Mouse (Mus musculus) stomach, embryonic 16.5 days (tissue): Measurements from ENCODE around the gene Cand2. TPM values are rescaled to one million over a fixed set of nuclear protein-coding genes. Genes with fewer than 3 reads are reported as not detected.
A peak's percentile ranks its signal among the peaks of the same experiment; 100 is the strongest.

Experiments used
- ATAC-seq: fragments of 200-750 bp; cut with Nextera tagmentation; 2 replicates; pipeline ENCODE4 v1.8.0; 2017; ENCODE audit warnings: moderate number of reproducible peaks, moderate TSS enrichment; ENCODE audit not compliant: insufficient read depth, low FRiP score
- H3K27ac ChIP-seq: fragments of 300-500 bp; sonication (generic); 2 replicates; pipeline ENCODE4 v1.5.1; 2014; ENCODE audit warnings: low read length
- H3K27me3 ChIP-seq: fragments of 300-500 bp; sonication (generic); 2 replicates; pipeline ENCODE4 v1.6.1; 2014; ENCODE audit warnings: low read length, control low read depth, mixed read lengths; ENCODE audit not compliant: control insufficient read depth, insufficient read depth
- H3K36me3 ChIP-seq: fragments of 300-500 bp; sonication (generic); 2 replicates; pipeline ENCODE4 v1.6.1; 2014; ENCODE audit warnings: low read length; ENCODE audit not compliant: control insufficient read depth, insufficient read depth
- H3K4me1 ChIP-seq: fragments of 300-500 bp; sonication (generic); 2 replicates; pipeline ENCODE4 v1.6.1; 2014; ENCODE audit warnings: low read length, control low read depth, mixed read lengths; ENCODE audit not compliant: control insufficient read depth, insufficient read depth
- H3K4me2 ChIP-seq: fragments of 300-500 bp; sonication (generic); 2 replicates; pipeline ENCODE4 v1.6.1; 2014; ENCODE audit warnings: low read depth, low read length, mixed read lengths
- H3K4me3 ChIP-seq: fragments of 300-500 bp; sonication (generic); replicated peaks from 2 replicates; pipeline ENCODE4 v1.5.1; 2014; ENCODE audit warnings: mild to moderate bottlenecking, low read length
- H3K9ac ChIP-seq: fragments of 300-500 bp; sonication (generic); 2 replicates; pipeline ENCODE4 v1.6.1; 2014; ENCODE audit warnings: low read length
- H3K9me3 ChIP-seq: fragments of 300-500 bp; sonication (generic); replicated peaks from 2 replicates; pipeline ENCODE4 v1.6.1; 2016; ENCODE audit warnings: low read length, control low read depth; ENCODE audit not compliant: control insufficient read depth
- WGBS: fragments of 180-500 bp; shearing (Covaris S2); extraction: QIAGEN DNeasy Blood & Tissue Kit; methylation state at CpG from one replicate; pipeline ENCODE4 v1.1.7; 2014; 5-methylcytosine and 5-hydroxymethylcytosine counted together
- polyA plus RNA-seq: library from polyadenylated mRNA; unstranded; fragments of >200 nt; fragmentation: Nextera tagmentation; extraction: Ambion mirVana; gene quantifications from 2 replicates; pipeline ENCODE4 v1.2.1, GENCODE M21; 2015

The Cand2 gene
- polyA plus RNA-seq, 1 experiment from 2014 or later, result 22.6 TPM

GRCm38 (mm10) chr6:115833861-115834260 is 59.5 kb downstream of the Cand2 start:
- no peak overlapping the region for H3K27ac ChIP-seq
- no peaks in the 10 kb centered on the region for H3K9me3 ChIP-seq
- no peak overlapping the region for H3K9ac ChIP-seq
- H3K4me2 ChIP-seq, result no peak overlapping the region
- no peak overlapping the region for H3K4me3 ChIP-seq
- no peak for ATAC-seq
- H3K36me3 ChIP-seq, result no peaks in the 10 kb centered on the region
- no peaks in the 10 kb centered on the region for H3K27me3 ChIP-seq
- H3K4me1 ChIP-seq, result peaks cover 4% of the 10 kb centered on the region

- peak; percentile 92 for ATAC-seq
- Histone ChIP-seq H3K9ac (peak within 1 kb of the TSS; percentile 43), H3K36me3 (0 out of 2 replicates have a peak, but pooled peaks cover 5% of the 10 kb centered on the region), H3K4me3 (peak within 1 kb of the TSS; percentile 40), H3K4me2 (peak within 1 kb of the TSS; percentile 66), H3K4me1 (peaks cover 4% of the 10 kb centered on the region), H3K27ac (no peak within 1 kb of the TSS), H3K27me3 (no peaks in the 10 kb centered on the region), H3K9me3 (no peaks in the 10 kb centered on the region)
- WGBS, result 1% methylated on average over 19 of the region's 19 CpGs
Measured at GRCm38 (mm10) chr6:115838161-115838597, 63.8 kb downstream of the Cand2 start, which contains the start of gene Efcab12. TSS of gene Efcab12 (minus strand) at chr6:115838412.

- WGBS, result 66% methylated on average over 5 of the region's 5 CpGs
- no peak for ATAC-seq
- H3K27ac ChIP-seq, result no peak overlapping the region
- peak overlapping the region; percentile 40; the same call in 1 of the 2 replicates for H3K4me3 ChIP-seq
- peaks cover 4% of the 10 kb centered on the region for H3K4me1 ChIP-seq
- peak overlapping the region; percentile 66 for H3K4me2 ChIP-seq
- H3K27me3 ChIP-seq, result no peaks in the 10 kb centered on the region
- 0 out of 2 replicates have a peak, but pooled peaks cover 5% of the 10 kb centered on the region for H3K36me3 ChIP-seq
- H3K9me3 ChIP-seq, result no peaks in the 10 kb centered on the region
- H3K9ac ChIP-seq, result no peak overlapping the region
Measured at GRCm38 (mm10) chr6:115838745-115839144, 64.4 kb downstream of the Cand2 start.

GRCm38 (mm10) chr6:115845006-115845405 is 70.7 kb downstream of the Cand2 start:
- Histone ChIP-seq H3K9ac (no peak overlapping the region), H3K27me3 (no peaks in the 10 kb centered on the region), H3K4me3 (no peak overlapping the region), H3K36me3 (peaks cover 5% of the 10 kb centered on the region; the same call in 1 of the 2 replicates), H3K4me1 (no peaks in the 10 kb centered on the region), H3K9me3 (no peaks in the 10 kb centered on the region), H3K27ac (no peak overlapping the region), H3K4me2 (no peak overlapping the region)
- no peak for ATAC-seq
- WGBS, result 90% methylated on average over 4 of the region's 4 CpGs

GRCm38 (mm10) chr6:115846640-115847411 is 72.5 kb downstream of the Cand2 start:
- no peak overlapping the region for H3K9ac ChIP-seq
- ATAC-seq, result no peak
- H3K36me3 ChIP-seq, result peaks cover 10% of the 10 kb centered on the region; the same call in 1 of the 2 replicates
- H3K4me3 ChIP-seq, result no peak overlapping the region
- H3K9me3 ChIP-seq, result no peaks in the 10 kb centered on the region
- no peaks in the 10 kb centered on the region for H3K4me1 ChIP-seq
- 0 out of 2 replicates have a peak overlapping the region, but pooled peaks have one; percentile 16 for H3K27ac ChIP-seq
- H3K4me2 ChIP-seq, result no peak overlapping the region
- 50% methylated on average over 5 of the region's 8 CpGs for WGBS
- no peaks in the 10 kb centered on the region for H3K27me3 ChIP-seq

- Histone ChIP-seq H3K27me3 (no peaks in the 10 kb centered on the region), H3K27ac (no peak overlapping the region), H3K4me2 (no peak overlapping the region), H3K36me3 (peaks cover 5% of the 10 kb centered on the region; the same call in 1 of the 2 replicates), H3K4me3 (no peak overlapping the region), H3K9me3 (no peaks in the 10 kb centered on the region), H3K4me1 (peaks cover 7% of the 10 kb centered on the region; the same call in 1 of the 2 replicates), H3K9ac (0 out of 2 replicates have a peak overlapping the region, but pooled peaks have one; percentile 10)
- WGBS, result 87% methylated on average over 10 of the region's 10 CpGs
- ATAC-seq, result no peak
Measured at GRCm38 (mm10) chr6:115848598-115849304, 74.4 kb downstream of the Cand2 start.

- peaks cover 5% of the 10 kb centered on the region; the same call in 1 of the 2 replicates for H3K36me3 ChIP-seq
- H3K4me2 ChIP-seq, result peak overlapping the region; percentile 55
- H3K4me1 ChIP-seq, result peaks cover 17% of the 10 kb centered on the region
- peak overlapping the region; percentile 74 for H3K4me3 ChIP-seq
- WGBS, result 4% methylated on average over 20 of the region's 20 CpGs
- H3K27me3 ChIP-seq, result no peaks in the 10 kb centered on the region
- H3K27ac ChIP-seq, result peak overlapping the region; percentile 90
- no peaks in the 10 kb centered on the region for H3K9me3 ChIP-seq
- peak overlapping the region; percentile 72 for H3K9ac ChIP-seq
- ATAC-seq, result no peak; the same call in 1 of the 2 replicates
Measured at GRCm38 (mm10) chr6:115852446-115853090, 78.2 kb downstream of the Cand2 start.

- no peaks in the 10 kb centered on the region for H3K9me3 ChIP-seq
Measured at GRCm38 (mm10) chr6:115853091-115853813, 78.9 kb downstream of the Cand2 start, which contains the start of the genes Mbd4 and Ift122. TSS of gene Mbd4 (minus strand) at chr6:115853371. TSS of gene Ift122 (plus strand) at chr6:115853470.

More at GRCm38 (mm10) chr6:115853091-115853813, 78.9 kb downstream of the Cand2 start, which contains the start of the genes Mbd4 and Ift122:
- Histone ChIP-seq H3K4me3 (peak within 1 kb of the TSS; percentile 74), H3K27ac (peak within 1 kb of the TSS; percentile 90), H3K36me3 (0 out of 2 replicates have a peak, but pooled peaks cover 5% of the 10 kb centered on the region), H3K9ac (peak within 1 kb of the TSS; percentile 72), H3K27me3 (no peaks in the 10 kb centered on the region), H3K4me1 (peaks cover 17% of the 10 kb centered on the region), H3K4me2 (peak within 1 kb of the TSS; percentile 61)
- WGBS, result under 1% methylated on average over 51 of the region's 51 CpGs
- ATAC-seq, result peak; percentile 97
